Mouse (Mus musculus): ENCODE data around the gene Hsf4.

DNA sequence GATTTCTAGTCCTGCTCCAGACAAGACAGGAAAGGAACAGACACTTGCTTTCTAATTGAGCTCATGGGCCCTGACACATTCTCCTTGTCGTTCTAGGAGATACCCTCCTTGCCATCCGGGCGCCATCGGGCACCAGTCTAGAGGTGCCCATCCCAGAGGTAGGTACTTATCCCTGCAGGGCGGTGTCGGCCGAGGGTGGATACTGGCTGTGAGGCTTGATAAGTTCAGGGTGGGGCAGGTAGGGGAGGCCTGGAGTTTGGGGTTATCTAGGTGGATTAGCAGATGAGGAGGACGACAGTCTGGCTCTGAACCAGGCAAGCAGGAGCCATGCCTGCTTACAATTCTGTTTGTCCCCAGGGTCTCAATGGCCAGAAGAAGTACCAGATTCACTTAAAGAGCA, 30.4 kb downstream of the Hsf4 start:
- TF ChIP-seq CTCF (IDR thresholded peaks at IDR 0.05; ENCODE audit: extremely low read depth, insufficient read depth, low read length) (no peak), POLR2A (IDR thresholded peaks at IDR 0.05; ENCODE audit: extremely low read depth, insufficient read depth, low read length) (no peak)

Data from cortical plate, adult 2 months (tissue).